Mouse (Mus musculus) limb, embryonic 11.5 days (tissue): ENCODE data around the gene Cct3. TPM values are rescaled to one million over a fixed set of nuclear protein-coding genes. Genes with fewer than 3 reads are reported as not detected.
"Not testable (repeated sequence)": the region's sequence is repeated elsewhere in the genome, so short reads cannot be mapped to it uniquely, and the experiment has no call there.

Source experiments
- ATAC-seq: fragments of 200-750 bp; cut with Nextera tagmentation; 2 replicates; pipeline ENCODE4 v1.8.0; 2017; ENCODE audit warnings: low read depth; ENCODE audit not compliant: insufficient number of reproducible peaks, low FRiP score, low TSS enrichment
- DNase-seq: peaks from one replicate; pipeline ENCODE4 v3.0.0-alpha.2; 2015; ENCODE audit warnings: low spot score
- H3K27ac ChIP-seq: fragments of 300-500 bp; sonication (generic); replicated peaks from 2 replicates; pipeline ENCODE4 v1.5.1; 2014; ENCODE audit warnings: low read depth, mild to moderate bottlenecking, low read length
- H3K27me3 ChIP-seq: fragments of 300-500 bp; sonication (generic); 2 replicates; pipeline ENCODE4 v1.6.1; 2014; ENCODE audit warnings: mild to moderate bottlenecking, low read length, mixed read lengths; ENCODE audit not compliant: control insufficient read depth, insufficient read depth
- H3K36me3 ChIP-seq: fragments of 300-500 bp; sonication (generic); 2 replicates; pipeline ENCODE4 v1.6.1; 2014; ENCODE audit warnings: mild to moderate bottlenecking, low read length, moderate library complexity, mixed read lengths; ENCODE audit not compliant: control insufficient read depth, insufficient read depth
- H3K4me1 ChIP-seq: fragments of 300-500 bp; sonication (generic); 2 replicates; pipeline ENCODE4 v1.6.1; 2014; ENCODE audit warnings: low read length, mixed read lengths; ENCODE audit not compliant: control insufficient read depth, insufficient read depth
- H3K4me2 ChIP-seq: fragments of 300-500 bp; sonication (generic); 2 replicates; pipeline ENCODE4 v1.6.1; 2014; ENCODE audit warnings: low read depth, mild to moderate bottlenecking, moderate library complexity; ENCODE audit not compliant: severe bottlenecking
- H3K4me3 ChIP-seq: fragments of 300-500 bp; sonication (generic); 2 replicates; pipeline ENCODE4 v1.5.1; 2014; ENCODE audit warnings: low read depth, low read length
- H3K9ac ChIP-seq: fragments of 300-500 bp; sonication (generic); 2 replicates; pipeline ENCODE4 v1.6.1; 2014; ENCODE audit warnings: mild to moderate bottlenecking, low read length
- H3K9me3 ChIP-seq: fragments of 300-500 bp; sonication (generic); 2 replicates; pipeline ENCODE4 v1.6.1; 2016; ENCODE audit warnings: low read length; ENCODE audit not compliant: control insufficient read depth
- WGBS: fragments of 180-500 bp; shearing (Covaris S2); extraction: QIAGEN DNeasy Blood & Tissue Kit; methylation state at CpG from one replicate; pipeline ENCODE4 v1.1.7; 2014; 5-methylcytosine and 5-hydroxymethylcytosine counted together
- polyA plus RNA-seq: library from polyadenylated mRNA; unstranded; fragments of >200 nt; fragmentation: Nextera tagmentation; extraction: Ambion mirVana; gene quantifications from 2 replicates; pipeline ENCODE4 v1.2.1, GENCODE M21; 2014

Gene Cct3
- polyA plus RNA-seq, 1 experiment from 2014 or later = 785 TPM

- H3K9ac ChIP-seq, H3K4me2 ChIP-seq, ATAC-seq, H3K9me3 ChIP-seq, H3K4me1 ChIP-seq, H3K4me3 ChIP-seq, H3K36me3 ChIP-seq, H3K27ac ChIP-seq, DNase-seq, H3K27me3 ChIP-seq: not testable (repeated sequence)
- WGBS = 76% methylated on average over 11 of the region's 11 CpGs
These were observed 15.6 kb upstream of the Cct3 start for GRCm38 (mm10) chr3:88281141-88281916.

DNA sequence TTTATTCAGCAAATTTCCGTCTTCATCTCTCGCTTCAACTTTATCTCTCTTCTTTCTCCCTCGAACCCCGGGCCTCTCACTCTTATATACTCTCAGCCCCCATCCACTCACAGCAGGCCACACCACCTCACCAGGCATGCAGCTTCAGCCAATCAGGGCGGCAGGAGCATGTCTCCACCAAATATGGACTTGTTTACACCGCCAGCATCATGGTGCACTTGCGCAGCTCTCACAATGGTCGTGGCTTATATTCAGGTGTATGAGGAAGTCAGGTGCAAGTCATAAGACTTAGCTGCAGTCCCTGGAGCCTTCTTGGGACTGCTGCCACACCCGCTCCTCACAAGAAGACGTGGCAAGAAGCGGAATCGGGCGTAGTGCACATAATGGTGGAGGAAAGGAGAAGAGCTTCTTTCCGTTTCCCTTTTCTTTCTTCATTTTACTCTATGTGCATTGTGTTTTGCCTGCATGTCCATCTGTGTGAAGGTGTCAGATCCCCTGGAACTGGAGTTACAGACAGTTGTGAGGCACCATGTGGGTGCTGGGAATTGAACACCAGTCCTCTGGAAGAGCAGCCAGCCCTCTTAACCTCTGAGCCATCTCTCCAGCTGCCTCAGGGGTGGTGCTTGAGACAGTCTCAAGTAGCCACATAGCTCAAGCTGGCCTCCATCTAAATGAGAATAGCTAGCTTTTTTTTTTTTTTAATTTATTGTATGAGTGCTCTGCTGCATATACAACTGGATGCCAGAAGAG is 11.9 kb upstream of the Cct3 start:
- not testable (repeated sequence) for H3K9ac ChIP-seq, H3K4me2 ChIP-seq, H3K27ac ChIP-seq, ATAC-seq, H3K4me1 ChIP-seq, H3K9me3 ChIP-seq, DNase-seq, H3K36me3 ChIP-seq, H3K4me3 ChIP-seq, H3K27me3 ChIP-seq
- WGBS = 95% methylated on average over 14 of the region's 14 CpGs

DNA sequence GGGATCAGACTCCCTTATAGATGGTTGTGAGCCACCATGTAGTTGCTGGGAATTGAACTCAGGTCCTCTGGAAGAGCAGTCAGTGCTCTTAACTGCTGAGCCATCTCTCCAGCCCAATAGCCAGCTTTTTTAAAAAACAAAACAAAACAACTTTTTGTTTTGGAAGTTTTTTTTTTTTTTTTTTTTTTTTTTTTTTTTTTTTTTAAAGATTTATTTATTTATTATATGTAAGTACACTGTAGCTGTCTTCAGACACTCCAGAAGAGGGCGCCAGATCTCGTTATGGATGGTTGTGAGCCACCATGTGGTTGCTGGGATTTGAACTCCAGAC is 11.4 kb upstream of the Cct3 start:
- no CpG with 5 or more reads among the region's 2 CpGs for WGBS
- not testable (repeated sequence) for ATAC-seq

DNA sequence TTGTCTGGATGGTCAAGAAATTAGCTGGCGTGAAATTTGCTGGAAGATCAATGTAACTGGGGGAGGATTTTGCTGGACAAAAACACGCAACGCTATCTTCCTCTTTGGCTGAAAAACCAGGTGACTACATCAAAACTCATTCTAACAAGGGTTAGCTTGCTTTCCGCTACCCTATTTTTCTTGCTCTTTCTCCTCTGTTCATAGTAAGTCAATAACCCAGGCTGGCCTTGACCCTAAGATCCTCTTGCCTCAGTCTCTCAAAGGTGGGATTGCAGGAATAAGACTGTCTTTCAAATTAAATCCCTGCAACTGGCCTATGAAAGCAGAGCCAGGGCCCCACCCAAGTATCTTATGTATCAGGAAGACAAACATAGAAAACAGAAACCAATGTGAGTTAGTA is 9.8 kb upstream of the Cct3 start, which contains the start of gene Gm38392:
Gene Gm38392 (minus strand): TSS at position 101 of the 400 bp plus-strand sequence.
- no peaks in the 10 kb centered on the region for H3K27me3 ChIP-seq
- H3K9ac ChIP-seq = no peak within 1 kb of the TSS
- H3K4me2 ChIP-seq = no peak within 1 kb of the TSS
- DNase-seq (no peak), ATAC-seq (no peak)
- WGBS = 94% methylated on average over 4 of the region's 4 CpGs
- no peak within 1 kb of the TSS for H3K27ac ChIP-seq
- H3K36me3 ChIP-seq = no peaks in the 10 kb centered on the region
- no peaks in the 10 kb centered on the region for H3K9me3 ChIP-seq
- no peaks in the 10 kb centered on the region for H3K4me1 ChIP-seq
- H3K4me3 ChIP-seq = no peak within 1 kb of the TSS

More for the DNA sequence above, 11.4 kb upstream of the Cct3 start:
- not testable (repeated sequence) for H3K4me3 ChIP-seq, H3K4me2 ChIP-seq, DNase-seq, H3K9ac ChIP-seq, H3K27ac ChIP-seq, H3K36me3 ChIP-seq, H3K27me3 ChIP-seq, H3K9me3 ChIP-seq, H3K4me1 ChIP-seq

- DNase-seq, H3K27me3 ChIP-seq, ATAC-seq, H3K4me2 ChIP-seq, H3K4me1 ChIP-seq, H3K4me3 ChIP-seq, H3K36me3 ChIP-seq, H3K9ac ChIP-seq, H3K9me3 ChIP-seq, H3K27ac ChIP-seq: not testable (repeated sequence)
- 86% methylated on average over 8 of the region's 10 CpGs for WGBS
These were observed 8.7 kb upstream of the Cct3 start for GRCm38 (mm10) chr3:88288133-88288713.

DNA sequence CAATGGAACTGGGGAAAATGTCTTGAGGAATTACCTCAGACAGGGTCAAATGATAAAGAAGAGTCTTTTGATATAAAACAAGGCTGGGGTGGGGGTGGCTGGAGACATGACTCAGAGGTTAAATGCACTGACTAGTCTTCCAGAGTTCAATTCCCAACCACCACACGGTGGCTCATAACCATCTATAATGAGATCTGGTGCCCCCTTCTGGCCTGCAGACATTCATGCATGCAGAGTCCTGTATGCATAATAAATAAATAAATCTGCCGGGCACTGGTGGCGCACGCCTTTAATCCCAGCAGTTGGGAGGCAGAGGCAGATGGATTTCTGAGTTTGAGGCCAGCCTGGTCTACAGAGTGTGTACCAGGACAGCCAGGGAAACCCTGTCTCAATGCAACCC is 4.9 kb upstream of the Cct3 start:
- H3K9ac ChIP-seq = no peak overlapping the region
- no peaks in the 10 kb centered on the region for H3K9me3 ChIP-seq
- ATAC-seq = no peak
- H3K4me3 ChIP-seq = no peak overlapping the region
- no peak overlapping the region for H3K27ac ChIP-seq
- H3K27me3 ChIP-seq = no peaks in the 10 kb centered on the region
- 67% methylated on average over 4 of the region's 4 CpGs for WGBS
- H3K4me1 ChIP-seq = no peaks in the 10 kb centered on the region
- DNase-seq = peak; percentile 33
- no peaks in the 10 kb centered on the region for H3K36me3 ChIP-seq
- no peak overlapping the region for H3K4me2 ChIP-seq

- not testable (repeated sequence) for H3K4me3 ChIP-seq
These were observed 1.6 kb upstream of the Cct3 start for GRCm38 (mm10) chr3:88295272-88295671.

DNA sequence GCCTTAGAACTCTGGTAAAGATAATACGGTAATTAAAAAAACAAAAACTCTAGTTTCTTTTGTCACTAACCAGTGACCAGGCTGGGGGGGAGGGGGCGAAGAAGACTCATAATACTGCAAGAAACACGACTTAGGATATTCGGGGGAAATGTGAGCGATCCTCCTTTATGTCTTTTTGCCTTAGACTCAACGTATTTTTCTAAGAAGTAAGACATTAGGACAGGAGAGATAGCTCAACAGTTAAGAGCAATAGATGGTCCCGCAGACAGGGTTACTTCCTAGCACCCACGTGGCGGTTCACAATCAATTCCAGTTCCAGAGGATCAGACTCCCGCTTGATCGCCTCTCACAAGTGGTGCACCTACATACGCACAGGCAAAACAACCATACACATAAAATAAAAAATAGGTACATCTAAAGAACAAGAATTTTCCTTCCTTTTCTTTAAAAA is 781 bp upstream of the Cct3 start:
- peak overlapping the region; percentile 66 for H3K4me3 ChIP-seq
- H3K4me2 ChIP-seq = peak overlapping the region; percentile 60
- ATAC-seq (peak; percentile 4; the same call in 1 of the 2 replicates), DNase-seq (no peak)
- peaks cover 7% of the 10 kb centered on the region; the same call in 1 of the 2 replicates for H3K4me1 ChIP-seq
- H3K36me3 ChIP-seq = peaks cover 13% of the 10 kb centered on the region; the same call in 1 of the 2 replicates
- no peaks in the 10 kb centered on the region for H3K27me3 ChIP-seq
- H3K27ac ChIP-seq = peak overlapping the region; percentile 48
- WGBS = 1% methylated on average over 12 of the region's 12 CpGs
- H3K9me3 ChIP-seq = no peaks in the 10 kb centered on the region
- H3K9ac ChIP-seq = peak overlapping the region; percentile 69

More at GRCm38 (mm10) chr3:88295272-88295671, 1.6 kb upstream of the Cct3 start:
- 81% methylated on average over 1 of the region's 1 CpGs for WGBS
- H3K4me1 ChIP-seq, H3K9ac ChIP-seq, H3K36me3 ChIP-seq, H3K27ac ChIP-seq, ATAC-seq, H3K9me3 ChIP-seq, H3K27me3 ChIP-seq, DNase-seq: not testable (repeated sequence)
- peak overlapping the region; percentile 60 for H3K4me2 ChIP-seq
